Mouse (Mus musculus) lung, adult 2 months (tissue): Measurements from ENCODE around the gene Zfp638. TPM values are rescaled to one million over a fixed set of nuclear protein-coding genes. Genes with fewer than 3 reads are reported as not detected.

Source experiments
- DNase-seq: peaks from one replicate; pipeline ENCODE4 v3.0.0; 2022
- H3K4me1 ChIP-seq: fragments of 200-500 bp; 2 replicates; pipeline ENCODE4 v1.6.1; 2011; ENCODE audit warnings: low read length; ENCODE audit not compliant: control insufficient read depth, insufficient read depth
- H3K4me3 ChIP-seq: fragments of 200-500 bp; replicated peaks from 2 replicates; pipeline ENCODE3; 2011; ENCODE audit warnings: low read depth, mild to moderate bottlenecking, control low read depth, low read length; ENCODE audit errors: extremely low read depth
- CTCF ChIP-seq: fragments of 200-500 bp; IDR thresholded peaks from 2 replicates; pipeline ENCODE4 v1.5.1; 2011; ENCODE audit warnings: mild to moderate bottlenecking, low read length, control low read depth; ENCODE audit not compliant: insufficient read depth
- POLR2A ChIP-seq: fragments of 200-500 bp; IDR thresholded peaks from 2 replicates; pipeline ENCODE4 v1.6.1; 2011; ENCODE audit warnings: low read depth, mild to moderate bottlenecking, control low read depth, low read length, borderline replicate concordance; ENCODE audit errors: extremely low read depth
- WGBS: fragments of 180-500 bp; shearing (Covaris S2); methylation state at CpG from one replicate; pipeline ENCODE4 v1.1.7; 2018; 5-methylcytosine and 5-hydroxymethylcytosine counted together
- polyA plus RNA-seq: library from polyadenylated mRNA; depleted of rRNA; stranded (reverse); fragments of >200 nt; gene quantifications from 2 replicates; pipeline ENCODE4 v1.2.3, GENCODE M21; 2012

The Zfp638 gene
- polyA plus RNA-seq, 1 experiment, result 11.0 TPM

GRCm38 (mm10) chr6:83840086-83840485 is 26.8 kb upstream of the Zfp638 start:
- no peak overlapping the region for H3K4me3 ChIP-seq

GRCm38 (mm10) chr6:83844913-83845312 is 22.0 kb upstream of the Zfp638 start:
- DNase-seq, result no peak
- no peak overlapping the region for H3K4me3 ChIP-seq
- no peak for TF ChIP-seq CTCF
- no peak for TF ChIP-seq POLR2A
- WGBS, result 85% methylated on average over 10 of the region's 10 CpGs
- H3K4me1 ChIP-seq, result no peaks in the 10 kb centered on the region

More at GRCm38 (mm10) chr6:83840086-83840485, 26.8 kb upstream of the Zfp638 start:
- no peaks in the 10 kb centered on the region for H3K4me1 ChIP-seq
- TF ChIP-seq CTCF, result no peak
- no peak for TF ChIP-seq POLR2A
- DNase-seq, result no peak
- WGBS, result 82% methylated on average over 6 of the region's 6 CpGs

GRCm38 (mm10) chr6:83846141-83846540 is 20.8 kb upstream of the Zfp638 start:
- Histone ChIP-seq H3K4me1 (no peaks in the 10 kb centered on the region), H3K4me3 (no peak overlapping the region)
- DNase-seq, result no peak
- TF ChIP-seq CTCF, result no peak
- no peak for TF ChIP-seq POLR2A
- 96% methylated on average over 2 of the region's 2 CpGs for WGBS

- H3K4me3 ChIP-seq, result no peak overlapping the region
- 81% methylated on average over 2 of the region's 2 CpGs for WGBS
- no peak for TF ChIP-seq CTCF
- TF ChIP-seq POLR2A, result no peak
- H3K4me1 ChIP-seq, result no peaks in the 10 kb centered on the region
- no peak for DNase-seq
Measured at GRCm38 (mm10) chr6:83849446-83849845, 17.5 kb upstream of the Zfp638 start.

GRCm38 (mm10) chr6:83857476-83857875 is 9.4 kb upstream of the Zfp638 start:
- TF ChIP-seq CTCF (no peak), POLR2A (no peak)
- DNase-seq, result no peak
- 79% methylated on average over 5 of the region's 5 CpGs for WGBS
- H3K4me1 ChIP-seq, result no peaks in the 10 kb centered on the region
- no peak overlapping the region for H3K4me3 ChIP-seq

DNA sequence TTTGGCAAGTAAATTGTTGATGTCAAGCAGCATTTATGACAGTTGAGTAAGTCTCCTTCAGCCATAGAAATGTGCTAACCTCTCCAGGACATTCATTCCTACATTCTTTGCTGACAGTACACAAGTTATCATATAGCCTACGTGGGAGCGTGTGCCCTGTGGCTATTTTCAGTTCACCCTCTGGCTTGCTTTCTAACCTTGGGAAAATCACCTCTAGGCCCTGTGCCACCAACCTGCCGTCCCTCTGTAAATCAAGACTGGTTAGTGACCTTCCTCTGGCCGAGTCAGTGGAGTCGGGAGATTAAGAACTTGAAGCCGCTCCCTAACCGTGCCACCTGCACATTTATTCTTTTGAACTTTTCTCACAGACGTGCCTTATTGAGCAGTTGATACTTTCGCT is 6.9 kb upstream of the Zfp638 start:
- no peak for TF ChIP-seq CTCF
- no peak for TF ChIP-seq POLR2A
- Histone ChIP-seq H3K4me3 (no peak overlapping the region), H3K4me1 (no peaks in the 10 kb centered on the region)
- WGBS, result 83% methylated on average over 9 of the region's 9 CpGs
- no peak for DNase-seq

GRCm38 (mm10) chr6:83863538-83863937 is 3.4 kb upstream of the Zfp638 start:
- TF ChIP-seq CTCF (no peak), POLR2A (no peak)
- 67% methylated on average over 4 of the region's 4 CpGs for WGBS
- peaks cover 3% of the 10 kb centered on the region; the same call in 1 of the 2 replicates for H3K4me1 ChIP-seq
- no peak for DNase-seq
- no peak overlapping the region for H3K4me3 ChIP-seq

DNA sequence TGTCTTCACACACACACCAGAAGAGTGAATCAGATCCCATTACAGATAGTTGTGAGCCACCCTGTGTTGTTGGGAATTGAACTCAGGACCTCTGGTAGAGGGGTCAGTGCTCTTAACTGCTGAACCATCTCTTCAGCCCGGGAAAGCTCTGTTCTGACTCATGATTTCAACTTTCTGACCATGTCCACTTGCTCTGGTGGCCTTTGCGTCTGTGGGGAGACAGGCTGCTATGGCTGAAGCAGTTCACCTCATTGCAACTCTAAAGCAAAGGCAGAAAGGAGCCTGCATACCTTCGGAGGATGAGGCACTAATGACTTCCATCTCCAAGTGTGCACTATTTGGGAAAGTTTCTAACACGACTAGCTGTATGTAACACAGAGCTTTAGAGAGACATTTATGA is 486 bp upstream of the Zfp638 start:
- H3K4me3 ChIP-seq, result no peak overlapping the region

DNA sequence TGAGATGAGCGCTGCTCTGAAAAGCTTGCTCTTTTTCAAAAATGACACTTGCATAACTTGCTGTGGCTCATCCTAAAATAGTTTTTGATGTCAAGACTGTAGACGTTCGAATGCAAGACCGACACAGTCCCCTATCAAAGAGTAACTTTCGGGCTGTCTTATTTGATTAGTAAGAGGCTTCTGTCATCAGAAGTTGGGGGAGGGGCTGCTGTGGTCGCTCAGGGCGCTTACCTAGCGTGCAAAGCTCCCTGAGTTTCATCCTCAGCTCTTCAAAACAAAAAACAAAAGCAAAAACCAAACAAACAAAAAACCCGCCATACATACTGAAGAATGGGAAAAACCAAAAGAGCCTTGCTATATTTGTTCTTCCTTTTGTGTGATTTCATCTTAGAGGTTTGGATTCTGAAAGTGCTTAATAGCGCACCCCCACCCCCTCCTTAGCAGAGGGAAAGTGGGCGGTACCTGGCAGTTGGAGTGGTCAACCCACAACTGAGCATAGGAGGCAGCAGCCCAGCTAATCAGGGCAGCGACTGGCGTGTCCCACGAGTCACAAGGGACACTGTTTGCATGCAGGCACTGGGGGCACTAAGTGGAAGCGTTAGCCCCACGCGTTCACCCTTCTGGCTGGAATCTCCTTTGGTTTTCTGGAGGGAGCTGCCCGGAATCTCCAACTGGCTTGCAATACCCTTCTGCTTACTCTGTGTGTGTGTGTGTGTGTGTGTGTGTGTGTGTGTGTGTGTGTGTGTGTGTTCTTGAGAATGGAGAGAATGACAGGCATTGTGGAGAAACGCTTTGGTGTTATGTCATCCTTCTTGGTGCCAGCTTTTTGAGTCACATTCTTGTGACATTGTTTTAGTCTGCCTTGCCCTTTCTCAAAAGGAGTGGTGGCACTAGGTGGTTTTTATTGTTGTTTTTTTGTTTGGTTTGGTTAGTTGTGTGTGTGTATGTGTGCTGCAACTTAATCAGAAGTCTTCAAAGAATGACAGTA is 983 bp downstream of the Zfp638 start:
- peaks cover 3% of the 10 kb centered on the region; the same call in 1 of the 2 replicates for H3K4me1 ChIP-seq
- TF ChIP-seq POLR2A (no peak), CTCF (no peak)
- under 1% methylated on average over 19 of the region's 19 CpGs for WGBS
- peak; percentile 46 for DNase-seq
- H3K4me3 ChIP-seq, result peak overlapping the region; percentile 82

More for the DNA sequence above, 486 bp upstream of the Zfp638 start:
- peak; percentile 4 for DNase-seq
- H3K4me1 ChIP-seq, result peaks cover 3% of the 10 kb centered on the region; the same call in 1 of the 2 replicates
- WGBS, result 28% methylated on average over 4 of the region's 4 CpGs
- TF ChIP-seq CTCF, result no peak
- no peak for TF ChIP-seq POLR2A
